Mouse (Mus musculus) kidney, adult 2 months (tissue): ENCODE measurements around the gene Gm17364.

Source experiments
- CTCF ChIP-seq: fragments of 200-500 bp; conservative IDR thresholded peaks from 2 replicates; pipeline ENCODE4 v1.5.1; 2011; ENCODE audit warnings: low read depth, mild to moderate bottlenecking, control low read depth, low read length, moderate library complexity, mixed read lengths; ENCODE audit not compliant: insufficient read depth, insufficient read length
- POLR2A ChIP-seq: fragments of 200-500 bp; IDR thresholded peaks from one replicate; pipeline ENCODE4 v1.6.1; 2011; ENCODE audit warnings: low read depth, low read length, control low read depth

- TF ChIP-seq CTCF (peak; percentile 84), POLR2A (no peak)
Observed at GRCm38 (mm10) chr13:41302716-41303115, 28.9 kb upstream of the Gm17364 start.
